Mouse (Mus musculus): ENCODE data around the gene Rbm44. TPM values are rescaled to one million over a fixed set of nuclear protein-coding genes. Genes with fewer than 3 reads are reported as not detected.

The Rbm44 gene
- total RNA-seq, 4 experiments from 2014 or later = not detected

GRCm38 (mm10) chr1:91209343-91209742 lies 64.5 kb downstream of the Rbm44 start:
- peak; percentile 40 for DNase-seq (ENCODE audit: low spot score)

- peak; percentile 64 for DNase-seq (ENCODE audit: low spot score)
Observed at GRCm38 (mm10) chr1:91209785-91210184, 64.9 kb downstream of the Rbm44 start.

GRCm38 (mm10) chr1:91211099-91211498 lies 66.2 kb downstream of the Rbm44 start:
- peak; percentile 40 for DNase-seq (ENCODE audit: low spot score)

- DNase-seq (ENCODE audit: low spot score) = no peak
Observed at GRCm38 (mm10) chr1:91211591-91212008, 66.7 kb downstream of the Rbm44 start.

GRCm38 (mm10) chr1:91215264-91215663 lies 70.4 kb downstream of the Rbm44 start:
- DNase-seq (ENCODE audit: low spot score) = no peak

GRCm38 (mm10) chr1:91215981-91216380 lies 71.1 kb downstream of the Rbm44 start:
- DNase-seq (ENCODE audit: low spot score) = no peak

GRCm38 (mm10) chr1:91216504-91217267 lies 71.8 kb downstream of the Rbm44 start:
- DNase-seq (ENCODE audit: low spot score) = peak; percentile 63

- DNase-seq (ENCODE audit: low spot score) = no peak
Observed at GRCm38 (mm10) chr1:91219641-91220321, 74.9 kb downstream of the Rbm44 start.

- DNase-seq (ENCODE audit: low spot score) = no peak
Observed at GRCm38 (mm10) chr1:91220322-91220672, 75.4 kb downstream of the Rbm44 start.

Other genes with a start within 250 kb of the Rbm44 start
- 1 to 10 TPM in 2 of 4 experiments, under 1 TPM in 2; 0.75 to 1.5 (median 1.1) TPM for gene Mlph, start 230.0 kb upstream of the Rbm44 start, total RNA-seq (2022)
- gene Prlh, start 192.0 kb upstream of the Rbm44 start, total RNA-seq (2022) = not detected
- 1 to 10 TPM; 2.0 to 4.4 (median 3.3) TPM for gene Rab17, start 175.4 kb upstream of the Rbm44 start, total RNA-seq (2022)
- 10 to 100 TPM; 55.4 to 72.1 (median 61.1) TPM for gene Lrrfip1, start 146.4 kb upstream of the Rbm44 start, total RNA-seq (2022)
- gene Ramp1, start 34.7 kb downstream of the Rbm44 start, total RNA-seq (2022) = 1 to 10 TPM; 3.4 to 5.1 (median 4.5) TPM
- 10 to 100 TPM; 39.6 to 52.2 (median 45.2) TPM for gene Ube2f, start 105.2 kb downstream of the Rbm44 start, total RNA-seq (2022)
- 10 to 100 TPM; 15.5 to 20.3 (median 19.3) TPM for gene Scly, start 153.2 kb downstream of the Rbm44 start, total RNA-seq (2022)
- gene Espnl, start 177.0 kb downstream of the Rbm44 start, total RNA-seq (2022) = not detected
- 10 to 100 TPM; 36.7 to 52.8 (median 42.5) TPM for gene Klhl30, start 205.9 kb downstream of the Rbm44 start, total RNA-seq (2022)
- under 1 TPM in 1 of 4 experiments, not detected in 3; 0.09 TPM for gene Erfe, start 221.3 kb downstream of the Rbm44 start, total RNA-seq (2022)

All from heart, adult 8-10 months (tissue).